In the genomic region with DNA sequence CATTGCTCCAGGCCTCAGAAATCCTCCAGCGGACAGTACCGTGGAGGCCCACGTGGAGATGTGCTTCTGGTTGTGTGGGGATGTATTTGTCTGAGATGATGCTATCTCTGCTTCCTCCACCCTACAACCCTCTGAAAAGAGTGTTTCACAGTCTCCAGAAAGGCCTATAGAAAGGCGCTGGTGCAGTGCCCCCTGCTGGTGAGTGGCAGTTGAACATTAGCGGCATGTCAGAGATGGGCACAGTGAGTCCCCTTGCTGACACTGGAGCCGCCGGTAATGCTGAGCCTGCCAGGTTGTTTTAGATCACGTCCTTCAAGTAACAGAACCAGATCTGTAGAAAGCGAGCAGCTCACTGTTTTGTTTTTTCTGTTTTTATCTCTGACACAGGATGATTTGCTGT, we compare ENCODE assay signal across 9 mouse cellular contexts.
A peak's percentile ranks its signal among the peaks of the same experiment; 100 is the strongest.
DNase-seq lines count a peak whose midpoint lies in the region; ATAC-seq and TF ChIP-seq lines count a peak whose summit lies in the region.
"Had no signal": no experiment of that assay in that cellular context is flagged by ENCODE, and none has a peak within 500 bp of the region (broad histone marks: within the 10 kb centered on the region; RNA-seq: fewer than 3 reads in every experiment).

No protein-coding gene starts in this region.

- no peak overlapping the region for H3K4me2 ChIP-seq in hindbrain, embryonic 14.5 days (replicated peaks)
- H3K4me2 ChIP-seq in hindbrain, embryonic 16.5 days (ENCODE audit: low read length) = no peak overlapping the region
- H3K4me2 ChIP-seq: hindbrain, embryonic 15.5 days had no signal

- no peak for ATAC-seq in hindbrain, embryonic 14.5 days (ENCODE audit: low FRiP score)
- ATAC-seq in hindbrain, embryonic 16.5 days = no peak

- H3K4me3 ChIP-seq in hindbrain, embryonic 14.5 days (replicated peaks; ENCODE audit: low read length) = no peak overlapping the region
- H3K4me3 ChIP-seq in hindbrain, embryonic 16.5 days (ENCODE audit: low read length) = no peak overlapping the region
- H3K4me3 ChIP-seq in testis, adult 2 months (ENCODE audit: control insufficient read depth, low read depth, low read length) = no peak overlapping the region
- H3K4me3 ChIP-seq in heart, embryonic 10.5 days = no peak overlapping the region
- H3K4me3 ChIP-seq: hindbrain, embryonic 15.5 days had no signal

- H3K27ac ChIP-seq in hindbrain, embryonic 14.5 days = no peak overlapping the region
- H3K27ac ChIP-seq in hindbrain, embryonic 16.5 days (ENCODE audit: low read depth, low read length) = no peak overlapping the region
- no peak overlapping the region for H3K27ac ChIP-seq in testis, adult 2 months (ENCODE audit: control insufficient read depth, insufficient read depth, low read depth, low read length)
- H3K27ac ChIP-seq in heart, embryonic 10.5 days = no peak overlapping the region
- H3K27ac ChIP-seq: hindbrain, embryonic 15.5 days had no signal

- peak; percentile 44 for DNase-seq in hindbrain, embryonic 14.5 days (ENCODE audit: low spot score)
- DNase-seq in thymus, postnatal 14 days = peak; percentile 3
- no peak for DNase-seq in thymus, adult 18-20 months
- DNase-seq in adrenal gland, postnatal 14 days = peak; percentile 71
- DNase-seq in induced T-regulatory cell, adult 2 months (ENCODE audit: low read depth) = peak; percentile 10
- no peak for DNase-seq in heart, embryonic 10.5 days (ENCODE audit: low spot score)

- peak; percentile 65; the same call in 1 of the 2 replicates for TF ChIP-seq CTCF in testis, adult 2 months (IDR thresholded peaks at IDR 0.05; ENCODE audit: control insufficient read depth, insufficient read depth, insufficient replicate concordance, low read depth, low read length)

- 60% methylated on average over 9 of the region's 9 CpGs for WGBS in hindbrain, embryonic 14.5 days
- 58% methylated on average over 9 of the region's 9 CpGs for WGBS in hindbrain, embryonic 16.5 days
- WGBS in heart, embryonic 10.5 days = 50% methylated on average over 9 of the region's 9 CpGs

- H3K9me3 ChIP-seq in hindbrain, embryonic 14.5 days (ENCODE audit: control insufficient read depth, low read length) = no peaks in the 10 kb centered on the region
- no peaks in the 10 kb centered on the region for H3K9me3 ChIP-seq in hindbrain, embryonic 16.5 days (ENCODE audit: control insufficient read depth, low read length)
- no peaks in the 10 kb centered on the region for H3K9me3 ChIP-seq in heart, embryonic 10.5 days
- H3K9me3 ChIP-seq: hindbrain, embryonic 15.5 days had no signal

- no peaks in the 10 kb centered on the region for H3K36me3 ChIP-seq in hindbrain, embryonic 14.5 days (replicated peaks; ENCODE audit: control insufficient read depth, insufficient read depth)
- no peaks in the 10 kb centered on the region for H3K36me3 ChIP-seq in hindbrain, embryonic 16.5 days (ENCODE audit: control insufficient read depth, insufficient read depth, low read length)
- H3K36me3 ChIP-seq in testis, adult 2 months (ENCODE audit: control insufficient read depth, insufficient read depth, low read length) = no peaks in the 10 kb centered on the region
- no peaks in the 10 kb centered on the region for H3K36me3 ChIP-seq in heart, embryonic 10.5 days
- H3K36me3 ChIP-seq: hindbrain, embryonic 15.5 days had no signal

- TF ChIP-seq POLR2A in testis, adult 2 months (IDR thresholded peaks at IDR 0.05; ENCODE audit: control insufficient read depth, low read depth, low read length) = no peak

- H3K4me1 ChIP-seq in hindbrain, embryonic 14.5 days (replicated peaks; ENCODE audit: control insufficient read depth, insufficient read depth, low read length) = no peaks in the 10 kb centered on the region
- H3K4me1 ChIP-seq in hindbrain, embryonic 16.5 days (ENCODE audit: control insufficient read depth, insufficient read depth, low read depth, low read length) = no peaks in the 10 kb centered on the region
- H3K4me1 ChIP-seq in testis, adult 2 months (ENCODE audit: control insufficient read depth, insufficient read depth, low read length) = peaks cover 5% of the 10 kb centered on the region
- H3K4me1 ChIP-seq in heart, embryonic 10.5 days = no peaks in the 10 kb centered on the region
- H3K4me1 ChIP-seq: hindbrain, embryonic 15.5 days had no signal

- H3K9ac ChIP-seq in hindbrain, embryonic 14.5 days = no peak overlapping the region
- no peak overlapping the region for H3K9ac ChIP-seq in hindbrain, embryonic 16.5 days (ENCODE audit: low read depth, low read length)
- H3K9ac ChIP-seq: hindbrain, embryonic 15.5 days had no signal

- H3K27me3 ChIP-seq in hindbrain, embryonic 14.5 days (ENCODE audit: control insufficient read depth, insufficient read depth, low read length) = no peaks in the 10 kb centered on the region
- no peaks in the 10 kb centered on the region for H3K27me3 ChIP-seq in hindbrain, embryonic 16.5 days (replicated peaks; ENCODE audit: control insufficient read depth, insufficient read depth, low read length)
- no peaks in the 10 kb centered on the region for H3K27me3 ChIP-seq in testis, adult 2 months (ENCODE audit: control insufficient read depth, insufficient read depth, low read length)
- H3K27me3 ChIP-seq in heart, embryonic 10.5 days (ENCODE audit: insufficient read depth, poor library complexity, severe bottlenecking) = no peaks in the 10 kb centered on the region
- H3K27me3 ChIP-seq: hindbrain, embryonic 15.5 days had no signal

Comparison
In these comparisons a context has a peak if more than half of its experiments do, and no peak if none do; other contexts are left out.
1. DNase-seq: peak in hindbrain, embryonic 14.5 days (single experiment), thymus, postnatal 14 days (single experiment), adrenal gland, postnatal 14 days (single experiment) and induced T-regulatory cell, adult 2 months (single experiment); none in thymus, adult 18-20 months (0 of 2) and heart, embryonic 10.5 days (single experiment).